Mouse (Mus musculus): ENCODE measurements around the gene Gm37240. TPM values are rescaled to one million over a fixed set of nuclear protein-coding genes. Genes with fewer than 3 reads are reported as not detected.

Gm37240 gene
- total and polyA plus RNA-seq, 3 experiments = not detected

DNA sequence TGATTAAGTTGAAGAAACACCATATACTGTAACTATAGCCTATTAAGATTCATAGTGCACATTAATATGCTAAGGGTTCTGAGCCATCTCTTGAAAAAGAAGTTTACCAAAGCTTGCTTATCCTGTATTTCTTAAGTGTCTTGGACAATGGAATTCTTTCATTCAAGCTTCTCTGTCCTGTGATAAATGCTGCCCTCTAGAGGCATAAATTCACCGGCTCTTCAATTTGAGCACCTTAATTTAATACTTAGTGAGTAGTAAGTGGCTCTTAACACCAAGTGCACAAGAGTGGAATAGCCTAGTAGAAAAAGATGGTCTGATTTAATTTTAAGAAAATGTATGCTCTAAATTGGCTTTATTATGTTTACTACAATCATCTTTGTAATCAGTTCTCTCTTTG, 1043.7 kb downstream of the Gm37240 start:
- H3K9me3 ChIP-seq (replicated peaks) = no peaks in the 10 kb centered on the region
- H3K4me3 ChIP-seq (ENCODE audit: low read depth, low read length) = no peak overlapping the region
- H3K4me1 ChIP-seq (ENCODE audit: insufficient read depth, low read depth, low read length) = peaks cover 23% of the 10 kb centered on the region
- H3K36me3 ChIP-seq (replicated peaks) = peaks cover 22% of the 10 kb centered on the region
- TF ChIP-seq CTCF (IDR thresholded peaks at IDR 0.05; ENCODE audit: low read depth, low read length) (no peak), GATA1 (IDR thresholded peaks at IDR 0.05; ENCODE audit: borderline replicate concordance, low read length) (no peak), POLR2AphosphoS5 (IDR thresholded peaks at IDR 0.05; ENCODE audit: insufficient replicate concordance, low read depth, low read length) (no peak), TAL1 (conservative IDR thresholded peaks at IDR 0.05; ENCODE audit: low read depth, low read length) (no peak), GATA2 (IDR thresholded peaks at IDR 0.05; ENCODE audit: borderline replicate concordance, low read depth, low read length) (no peak)
- H3K27me3 ChIP-seq (ENCODE audit: insufficient read depth, low read length) = no peaks in the 10 kb centered on the region
- no peak for ATAC-seq (ENCODE audit: extremely low read depth, insufficient number of reproducible peaks, low FRiP score, poor library complexity, severe bottlenecking)
- no peak for DNase-seq (ENCODE audit: low spot score)

DNA sequence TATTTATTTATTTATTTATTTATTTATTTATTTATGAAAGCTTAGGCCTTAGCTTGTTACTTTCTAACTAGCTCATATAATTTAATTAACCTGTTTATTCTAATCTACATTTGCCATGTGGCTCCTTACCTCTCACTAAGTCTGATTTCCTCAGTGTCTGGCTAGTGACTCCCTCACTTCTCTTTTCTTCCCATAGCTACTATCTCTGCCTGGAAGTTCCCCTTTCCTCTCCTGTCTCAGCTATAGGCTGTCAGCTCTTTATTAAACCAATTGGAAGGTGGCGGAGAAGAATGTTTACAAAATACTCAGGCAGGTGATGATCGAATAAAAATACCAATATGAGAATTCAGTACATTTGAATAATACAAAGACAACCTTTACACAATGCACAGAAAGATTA, 1044.5 kb downstream of the Gm37240 start:
- Histone ChIP-seq H3K36me3 (replicated peaks) (peaks cover 26% of the 10 kb centered on the region), H3K4me3 (ENCODE audit: low read depth, low read length) (no peak overlapping the region), H3K9me3 (replicated peaks) (no peaks in the 10 kb centered on the region), H3K27me3 (ENCODE audit: insufficient read depth, low read length) (no peaks in the 10 kb centered on the region), H3K4me1 (ENCODE audit: insufficient read depth, low read depth, low read length) (peaks cover 17% of the 10 kb centered on the region)
- ATAC-seq (ENCODE audit: extremely low read depth, insufficient number of reproducible peaks, low FRiP score, poor library complexity, severe bottlenecking) = no peak
- no peak for DNase-seq (ENCODE audit: low spot score)
- TF ChIP-seq TAL1 (conservative IDR thresholded peaks at IDR 0.05; ENCODE audit: low read depth, low read length) = no peak
- no peak for TF ChIP-seq POLR2AphosphoS5 (IDR thresholded peaks at IDR 0.05; ENCODE audit: insufficient replicate concordance, low read depth, low read length)
- no peak for TF ChIP-seq CTCF (IDR thresholded peaks at IDR 0.05; ENCODE audit: low read depth, low read length)
- no peak for TF ChIP-seq GATA1 (IDR thresholded peaks at IDR 0.05; ENCODE audit: borderline replicate concordance, low read length)
- TF ChIP-seq GATA2 (IDR thresholded peaks at IDR 0.05; ENCODE audit: borderline replicate concordance, low read depth, low read length) = no peak

DNA sequence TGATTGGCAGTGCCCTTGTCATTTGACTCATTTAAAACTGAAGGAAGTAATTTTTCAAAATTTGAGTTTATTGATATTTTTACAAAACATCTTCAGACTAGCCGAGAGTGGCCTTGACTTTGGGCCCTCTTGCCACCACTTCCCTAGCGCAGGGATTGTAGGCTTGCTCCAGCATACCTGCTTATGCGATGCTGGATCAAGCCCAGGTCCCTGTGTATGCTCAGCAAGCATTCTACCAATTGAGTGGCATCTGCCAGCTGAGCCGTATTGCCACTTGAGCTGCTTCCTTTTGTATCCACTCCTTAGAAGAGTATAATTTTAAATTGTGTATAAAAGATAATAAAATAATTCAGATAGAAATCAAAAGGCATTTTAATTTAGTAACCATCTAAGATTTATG, 1046.0 kb downstream of the Gm37240 start:
- H3K9me3 ChIP-seq (replicated peaks) = no peaks in the 10 kb centered on the region
- no peaks in the 10 kb centered on the region for H3K27me3 ChIP-seq (ENCODE audit: insufficient read depth, low read length)
- H3K4me1 ChIP-seq (ENCODE audit: insufficient read depth, low read depth, low read length) = peaks cover 14% of the 10 kb centered on the region

DNA sequence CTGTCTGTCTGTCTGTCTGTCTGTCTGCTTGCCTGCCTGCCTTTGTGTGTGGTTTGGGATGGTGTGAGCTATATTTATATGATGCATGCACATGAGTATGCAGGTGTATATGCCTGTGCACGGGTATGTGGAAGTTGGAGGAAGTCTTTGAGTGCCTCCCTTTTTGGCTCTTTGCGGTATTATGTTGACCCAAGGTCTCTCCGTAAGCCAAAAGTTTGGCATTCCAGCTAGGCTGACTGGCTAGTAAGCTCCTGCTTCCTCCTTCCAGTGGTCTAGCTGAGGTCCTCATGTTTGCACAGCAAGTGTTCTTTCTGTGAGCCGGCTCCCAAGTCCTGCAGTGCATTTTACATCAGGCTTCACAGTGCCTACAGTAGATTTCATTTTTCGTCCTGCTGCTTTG, 1047.8 kb downstream of the Gm37240 start:
- Histone ChIP-seq H3K4me3 (ENCODE audit: low read depth, low read length) (no peak overlapping the region), H3K36me3 (replicated peaks) (peaks cover 38% of the 10 kb centered on the region), H3K27me3 (ENCODE audit: insufficient read depth, low read length) (no peaks in the 10 kb centered on the region), H3K4me1 (ENCODE audit: insufficient read depth, low read depth, low read length) (peaks cover 17% of the 10 kb centered on the region), H3K9me3 (replicated peaks) (no peaks in the 10 kb centered on the region)
- no peak for DNase-seq (ENCODE audit: low spot score)
- no peak for ATAC-seq (ENCODE audit: extremely low read depth, insufficient number of reproducible peaks, low FRiP score, poor library complexity, severe bottlenecking)
- TF ChIP-seq TAL1 (conservative IDR thresholded peaks at IDR 0.05; ENCODE audit: low read depth, low read length) = no peak
- no peak for TF ChIP-seq POLR2AphosphoS5 (IDR thresholded peaks at IDR 0.05; ENCODE audit: insufficient replicate concordance, low read depth, low read length)
- no peak for TF ChIP-seq CTCF (IDR thresholded peaks at IDR 0.05; ENCODE audit: low read depth, low read length)
- TF ChIP-seq GATA2 (IDR thresholded peaks at IDR 0.05; ENCODE audit: borderline replicate concordance, low read depth, low read length) = no peak
- TF ChIP-seq GATA1 (IDR thresholded peaks at IDR 0.05; ENCODE audit: borderline replicate concordance, low read length) = no peak

More for the DNA sequence above, 1046.0 kb downstream of the Gm37240 start:
- ATAC-seq (ENCODE audit: extremely low read depth, insufficient number of reproducible peaks, low FRiP score, poor library complexity, severe bottlenecking) = no peak
- TF ChIP-seq CTCF (IDR thresholded peaks at IDR 0.05; ENCODE audit: low read depth, low read length) (no peak), TAL1 (conservative IDR thresholded peaks at IDR 0.05; ENCODE audit: low read depth, low read length) (no peak), GATA2 (IDR thresholded peaks at IDR 0.05; ENCODE audit: borderline replicate concordance, low read depth, low read length) (no peak), GATA1 (IDR thresholded peaks at IDR 0.05; ENCODE audit: borderline replicate concordance, low read length) (no peak), POLR2AphosphoS5 (IDR thresholded peaks at IDR 0.05; ENCODE audit: insufficient replicate concordance, low read depth, low read length) (no peak)
- DNase-seq (ENCODE audit: low spot score) = no peak
- H3K36me3 ChIP-seq (replicated peaks) = peaks cover 31% of the 10 kb centered on the region
- H3K4me3 ChIP-seq (ENCODE audit: low read depth, low read length) = no peak overlapping the region

DNA sequence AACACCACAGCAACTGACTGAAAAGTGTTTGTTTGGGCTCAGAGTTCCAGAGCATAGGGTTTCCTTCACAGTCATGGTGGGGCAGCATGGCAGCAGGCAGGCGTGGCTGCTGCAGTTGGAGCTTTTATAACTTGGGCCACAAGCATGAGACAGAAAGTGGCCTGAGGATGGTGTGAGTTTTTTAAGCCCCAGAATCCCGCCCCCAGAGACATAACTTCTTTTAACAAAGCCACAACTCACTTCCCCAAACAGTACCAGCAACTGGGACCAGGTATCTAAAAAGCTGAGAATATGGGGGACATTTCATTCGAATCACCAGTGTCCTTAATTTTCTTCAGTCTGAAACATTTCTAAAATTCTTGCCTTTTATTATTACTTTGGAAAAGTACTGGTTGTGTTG, 1049.3 kb downstream of the Gm37240 start:
- H3K4me3 ChIP-seq (ENCODE audit: low read depth, low read length) = no peak overlapping the region
- peaks cover 18% of the 10 kb centered on the region for H3K4me1 ChIP-seq (ENCODE audit: insufficient read depth, low read depth, low read length)
- DNase-seq (ENCODE audit: low spot score) (no peak), ATAC-seq (ENCODE audit: extremely low read depth, insufficient number of reproducible peaks, low FRiP score, poor library complexity, severe bottlenecking) (no peak)
- no peaks in the 10 kb centered on the region for H3K27me3 ChIP-seq (ENCODE audit: insufficient read depth, low read length)
- H3K36me3 ChIP-seq (replicated peaks) = peaks cover 47% of the 10 kb centered on the region
- H3K9me3 ChIP-seq (replicated peaks) = no peaks in the 10 kb centered on the region
- TF ChIP-seq POLR2AphosphoS5 (IDR thresholded peaks at IDR 0.05; ENCODE audit: insufficient replicate concordance, low read depth, low read length) (no peak), GATA1 (IDR thresholded peaks at IDR 0.05; ENCODE audit: borderline replicate concordance, low read length) (no peak), CTCF (IDR thresholded peaks at IDR 0.05; ENCODE audit: low read depth, low read length) (no peak), GATA2 (IDR thresholded peaks at IDR 0.05; ENCODE audit: borderline replicate concordance, low read depth, low read length) (no peak), TAL1 (conservative IDR thresholded peaks at IDR 0.05; ENCODE audit: low read depth, low read length) (no peak)

DNA sequence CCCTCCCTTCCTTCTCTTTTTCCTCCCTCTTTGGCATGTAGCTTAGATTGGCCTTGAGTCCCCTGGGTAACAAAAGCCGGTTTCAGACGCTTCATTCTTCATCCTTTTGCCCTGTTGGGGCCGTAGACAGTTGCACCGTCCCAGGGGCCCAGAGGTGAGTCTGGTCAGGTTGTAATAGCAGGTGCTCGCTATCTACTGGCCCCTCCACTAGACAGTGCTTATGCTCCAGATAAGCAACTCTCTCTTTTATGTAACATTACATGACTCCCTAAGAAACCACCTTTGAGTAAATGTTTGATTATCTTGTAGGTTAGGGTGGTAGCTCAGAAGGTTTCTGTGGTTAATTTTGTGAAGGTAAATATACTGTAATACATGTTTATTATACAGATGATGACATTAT, 1051.3 kb downstream of the Gm37240 start:
- H3K4me3 ChIP-seq (ENCODE audit: low read depth, low read length) = no peak overlapping the region
- peaks cover 15% of the 10 kb centered on the region for H3K4me1 ChIP-seq (ENCODE audit: insufficient read depth, low read depth, low read length)
- DNase-seq (ENCODE audit: low spot score) = no peak
- H3K9me3 ChIP-seq (replicated peaks) = no peaks in the 10 kb centered on the region
- no peaks in the 10 kb centered on the region for H3K27me3 ChIP-seq (ENCODE audit: insufficient read depth, low read length)
- ATAC-seq (ENCODE audit: extremely low read depth, insufficient number of reproducible peaks, low FRiP score, poor library complexity, severe bottlenecking) = no peak
- TF ChIP-seq GATA2 (IDR thresholded peaks at IDR 0.05; ENCODE audit: borderline replicate concordance, low read depth, low read length) (no peak), GATA1 (IDR thresholded peaks at IDR 0.05; ENCODE audit: borderline replicate concordance, low read length) (no peak), POLR2AphosphoS5 (IDR thresholded peaks at IDR 0.05; ENCODE audit: insufficient replicate concordance, low read depth, low read length) (no peak), CTCF (IDR thresholded peaks at IDR 0.05; ENCODE audit: low read depth, low read length) (no peak), TAL1 (conservative IDR thresholded peaks at IDR 0.05; ENCODE audit: low read depth, low read length) (no peak)
- peaks cover 49% of the 10 kb centered on the region for H3K36me3 ChIP-seq (replicated peaks)
